Mouse (Mus musculus) cerebral cortex, adult 2 months (tissue): ENCODE measurements around the gene Csnk1g1.

Source experiments
- WGBS: fragments of 180-500 bp; shearing (Covaris S2); methylation state at CpG from one replicate; pipeline ENCODE4 v1.1.7; 2018; 5-methylcytosine and 5-hydroxymethylcytosine counted together

Csnk1g1 gene

DNA sequence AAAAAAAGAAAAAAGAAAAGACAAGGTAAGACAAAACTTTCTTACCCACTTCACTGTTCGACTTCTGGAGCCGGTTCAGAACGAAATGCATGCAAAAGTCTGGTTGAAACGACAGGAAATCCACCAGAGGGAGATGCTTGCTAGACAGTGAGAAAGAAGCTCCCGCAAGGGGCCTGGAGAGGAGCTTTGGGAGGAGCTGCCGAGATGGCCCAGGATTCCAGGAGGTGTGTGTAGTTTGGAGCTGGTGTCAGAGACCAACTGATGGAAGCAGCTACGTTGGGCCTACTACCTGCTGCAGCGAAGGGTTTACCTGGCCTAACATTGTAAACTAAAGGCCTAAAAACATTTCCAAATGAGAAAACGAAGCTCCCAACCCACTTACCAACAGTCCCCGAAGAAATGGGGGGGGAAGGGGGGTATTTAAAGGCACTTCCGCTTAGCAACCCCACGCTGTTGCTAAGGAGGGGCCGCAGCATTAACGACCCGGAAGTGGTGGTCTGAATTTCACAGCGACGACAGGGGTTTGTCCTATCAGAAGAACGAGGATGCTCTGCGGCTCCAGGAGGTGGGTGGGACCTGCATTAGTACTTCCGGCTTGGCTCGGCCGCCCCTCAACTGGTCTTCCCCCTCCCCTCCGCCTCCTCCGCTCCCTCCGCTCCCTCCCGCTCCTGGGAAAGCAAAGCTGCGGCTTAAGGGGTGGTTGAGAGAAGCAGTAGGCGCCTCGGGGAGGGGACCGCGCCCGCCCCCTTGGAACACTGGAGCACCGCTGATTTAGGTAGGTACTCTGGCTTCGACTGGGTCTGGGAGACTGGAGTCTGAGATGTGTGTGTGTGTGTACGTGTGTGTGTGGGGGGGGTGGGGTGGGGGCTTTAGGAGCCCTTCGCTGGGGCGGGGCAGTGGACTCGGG is at the start of gene Csnk1g1, which contains the start of gene Trip4:
Gene Csnk1g1, plus strand, starts transcription at position 531 of the 907 bp plus-strand sequence.
Gene Trip4, minus strand, starts transcription at position 401 of the 907 bp plus-strand sequence.
- under 1% methylated on average over 38 of the region's 38 CpGs for WGBS

DNA sequence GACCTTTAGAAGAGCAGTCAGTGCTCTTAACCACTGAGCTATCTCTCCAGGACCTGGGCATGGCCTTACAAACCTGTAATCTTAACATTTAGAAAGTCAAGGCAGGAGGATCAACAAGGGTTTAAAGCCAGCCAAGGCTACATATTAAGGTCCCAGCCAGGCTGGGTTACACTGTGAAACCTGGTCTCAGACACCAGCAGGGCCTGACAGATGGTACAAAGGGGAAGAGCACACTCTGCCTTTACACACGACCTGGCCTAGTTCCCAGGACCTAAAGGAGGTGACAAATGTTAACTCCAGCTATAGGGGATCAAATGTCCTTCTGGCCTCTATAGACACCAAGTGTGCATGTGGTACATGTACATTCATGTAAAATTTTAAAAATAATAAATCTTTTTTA is 49.1 kb upstream of the Csnk1g1 start:
- WGBS = 61% methylated on average over 1 of the region's 1 CpGs

- under 1% methylated on average over 37 of the region's 37 CpGs for whole genome bisulfite sequencing
These were observed 24.0 kb upstream of the Csnk1g1 start for GRCm38 (mm10) chr9:65884564-65885315.

DNA sequence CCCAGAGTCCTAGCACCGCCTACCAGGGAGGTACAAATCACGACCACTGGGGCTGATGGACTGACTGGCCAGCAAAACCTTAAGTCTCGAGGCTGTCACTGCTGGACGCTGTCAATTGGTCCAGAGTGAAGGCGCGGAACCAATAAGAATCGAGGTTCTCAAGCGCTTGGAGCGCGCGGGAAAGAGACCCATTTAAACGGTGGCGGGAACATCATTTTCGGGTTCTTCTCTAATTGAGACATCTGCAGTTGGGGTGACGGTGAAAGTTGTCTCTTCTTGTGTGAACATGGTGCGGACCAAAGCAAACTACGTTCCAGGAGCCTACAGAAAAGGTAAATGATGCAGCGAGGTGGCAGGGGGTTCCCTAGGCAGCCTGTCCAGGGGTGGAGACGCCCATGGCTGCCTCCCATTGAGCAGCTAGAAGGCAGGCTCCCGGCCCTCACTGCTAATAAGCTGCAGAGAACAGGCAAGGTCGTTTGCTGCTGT is 18.5 kb upstream of the Csnk1g1 start, which contains the start of gene Pclaf:
Gene Pclaf, plus strand, starts transcription at position 95 of the 486 bp plus-strand sequence.
- 1% methylated on average over 21 of the region's 21 CpGs for WGBS

- WGBS = 20% methylated on average over 5 of the region's 5 CpGs
These were observed 17.6 kb upstream of the Csnk1g1 start for GRCm38 (mm10) chr9:65891126-65891525.

- 88% methylated on average over 2 of the region's 2 CpGs for WGBS
These were observed 11.7 kb upstream of the Csnk1g1 start for GRCm38 (mm10) chr9:65896977-65897376.

- WGBS = 91% methylated on average over 3 of the region's 3 CpGs
These were observed 5.8 kb upstream of the Csnk1g1 start for GRCm38 (mm10) chr9:65902879-65903278.

- WGBS = under 1% methylated on average over 34 of the region's 34 CpGs
These were observed 627 bp downstream of the Csnk1g1 start for GRCm38 (mm10) chr9:65909301-65909801.

DNA sequence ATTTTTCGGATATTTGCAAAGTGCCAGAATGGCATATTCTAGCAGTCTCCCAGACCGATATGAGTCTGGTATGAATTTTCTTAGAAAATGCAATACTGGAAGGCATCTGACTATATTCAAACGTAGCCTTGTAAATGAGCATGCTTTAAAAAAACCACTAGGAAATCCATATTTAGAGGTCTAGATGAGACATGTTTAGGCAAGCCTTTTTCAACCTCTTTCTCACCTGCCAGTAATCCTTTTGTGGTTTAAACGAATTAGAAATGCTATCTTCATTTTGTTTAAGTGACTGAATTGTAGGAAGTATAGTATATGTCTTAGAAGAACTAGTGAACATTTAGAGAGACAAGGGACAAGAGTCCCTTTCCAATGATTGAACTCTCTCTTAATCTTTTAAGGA is 1.1 kb downstream of the Csnk1g1 start:
- 2% methylated on average over 4 of the region's 4 CpGs for WGBS

DNA sequence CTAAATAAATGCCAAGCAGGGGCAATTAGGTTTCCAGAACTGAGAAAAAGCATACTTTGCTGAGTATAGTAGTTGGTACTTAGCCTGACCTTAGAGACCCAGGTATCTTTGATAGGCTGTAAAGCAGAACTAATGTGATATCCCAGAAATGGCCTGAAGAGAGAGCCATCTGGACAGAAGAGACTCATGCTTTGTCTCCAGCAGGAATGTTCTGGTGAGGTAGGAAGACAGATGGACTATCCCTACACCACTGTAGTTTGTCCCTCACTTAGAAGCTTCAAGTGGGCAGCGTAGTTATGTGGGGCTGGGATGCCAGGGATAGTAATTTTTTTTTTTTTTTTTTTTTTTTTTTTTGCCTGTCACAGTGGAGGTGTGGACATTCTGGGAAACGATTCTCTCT is 5.3 kb downstream of the Csnk1g1 start:
- 56% methylated on average over 2 of the region's 2 CpGs for WGBS

DNA sequence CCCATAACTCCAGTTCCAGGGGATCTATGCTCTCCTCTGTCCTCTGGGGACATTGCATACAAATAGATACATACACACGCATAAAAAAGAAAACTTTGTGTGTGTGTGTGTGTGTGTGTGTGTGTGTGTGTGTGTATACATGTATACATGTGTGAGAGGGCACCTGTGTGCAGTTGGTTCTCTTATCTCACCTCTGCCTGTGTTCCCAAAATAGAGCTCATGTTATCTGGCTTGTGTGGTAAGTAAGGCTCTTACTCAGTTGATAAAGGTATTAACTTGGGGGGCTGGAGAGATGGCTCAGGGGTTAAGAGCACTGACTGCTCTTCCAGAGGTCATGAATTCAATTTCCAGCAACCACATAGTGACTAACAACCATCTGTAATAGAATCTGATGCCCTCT is 8.3 kb downstream of the Csnk1g1 start:
- WGBS = 90% methylated on average over 1 of the region's 1 CpGs

- WGBS = 93% methylated on average over 2 of the region's 2 CpGs
These were observed 28.8 kb downstream of the Csnk1g1 start for GRCm38 (mm10) chr9:65937566-65937965.

GRCm38 (mm10) chr9:65951082-65951587 is 42.4 kb downstream of the Csnk1g1 start:
- whole genome bisulfite sequencing = 77% methylated on average over 3 of the region's 3 CpGs

GRCm38 (mm10) chr9:65970009-65970408 is 61.3 kb downstream of the Csnk1g1 start:
- 75% methylated on average over 3 of the region's 3 CpGs for WGBS

DNA sequence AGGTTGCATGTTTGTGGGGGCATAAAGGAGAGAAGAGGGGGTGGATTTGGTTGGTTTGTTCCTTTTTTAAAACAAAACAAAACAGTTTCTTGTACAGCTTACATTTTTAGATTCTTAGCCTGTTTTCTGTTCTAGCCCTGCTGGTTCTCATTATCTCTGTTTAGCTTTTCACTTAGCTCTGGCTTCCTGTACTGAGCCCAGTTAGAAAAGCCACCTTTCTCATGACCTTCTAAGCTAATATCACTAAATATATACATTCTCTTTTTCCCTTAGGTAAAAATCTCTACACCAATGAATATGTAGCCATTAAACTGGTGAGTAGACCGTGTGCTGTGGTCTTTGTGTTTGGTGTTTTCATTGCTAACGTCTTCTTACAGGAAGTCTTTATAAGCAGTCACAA is 64.5 kb downstream of the Csnk1g1 start:
- WGBS = 51% methylated on average over 2 of the region's 2 CpGs

GRCm38 (mm10) chr9:65982841-65983240 is 74.1 kb downstream of the Csnk1g1 start:
- 63% methylated on average over 1 of the region's 1 CpGs for WGBS

DNA sequence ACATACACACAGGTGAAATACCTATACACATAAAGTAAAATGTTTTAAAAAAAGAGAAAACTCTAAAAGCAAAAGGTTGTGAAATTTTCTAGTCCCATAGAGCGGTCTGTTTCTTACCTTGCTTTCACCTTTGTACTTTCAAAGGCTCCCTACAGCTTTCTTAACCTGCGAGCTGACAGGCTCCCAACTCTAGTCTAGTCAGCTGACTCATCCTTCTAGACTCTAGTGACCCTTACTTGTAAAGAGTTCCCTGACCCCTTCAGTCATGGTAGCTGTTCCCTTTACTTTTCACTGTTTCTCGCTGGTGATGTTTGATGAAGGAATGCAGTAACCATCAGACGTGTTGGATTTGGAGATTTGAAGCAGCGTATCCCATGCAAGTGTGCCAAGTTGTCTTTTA is 78.3 kb downstream of the Csnk1g1 start:
- WGBS = 91% methylated on average over 5 of the region's 5 CpGs

- 91% methylated on average over 7 of the region's 7 CpGs for WGBS
These were observed 87.1 kb downstream of the Csnk1g1 start for GRCm38 (mm10) chr9:65995603-65996376.

GRCm38 (mm10) chr9:65998965-65999364 is 90.2 kb downstream of the Csnk1g1 start:
- 63% methylated on average over 5 of the region's 5 CpGs for WGBS

DNA sequence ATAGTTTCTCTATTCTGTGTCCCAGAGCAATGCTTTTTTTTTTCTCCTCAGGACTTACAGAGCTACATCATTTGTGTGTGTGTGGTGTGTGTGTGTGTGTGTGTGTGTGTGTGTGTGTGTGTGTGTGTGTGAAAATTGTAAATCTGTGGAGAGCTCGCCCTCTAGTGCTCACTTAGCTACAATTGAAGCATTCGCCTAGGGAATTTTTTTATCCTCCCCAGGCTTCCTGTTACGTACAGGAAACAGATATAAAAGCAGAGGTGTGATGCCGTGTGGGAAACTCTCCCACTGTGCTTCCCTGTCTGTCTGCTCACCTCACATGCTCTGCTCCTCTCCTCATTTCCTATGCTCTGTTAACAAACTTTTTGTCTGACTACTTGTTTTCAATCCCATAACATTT is 95.7 kb downstream of the Csnk1g1 start:
- whole genome bisulfite sequencing = 3% methylated on average over 4 of the region's 4 CpGs

- WGBS = 39% methylated on average over 7 of the region's 7 CpGs
These were observed 99.0 kb downstream of the Csnk1g1 start for GRCm38 (mm10) chr9:66007603-66008202.
